Mouse (Mus musculus): Measurements from ENCODE around the gene Ift22. TPM values are rescaled to one million over a fixed set of nuclear protein-coding genes. Genes with fewer than 3 reads are reported as not detected.

Ift22 gene
- polyA plus RNA-seq (2012; rRNA removed): 1.6 and 2.5 TPM in 2 replicates
- 9.9 and 10.5 TPM in 2 replicates for polyA plus RNA-seq (2014; fragmentation: Nextera tagmentation; extraction: Ambion mirVana)

DNA sequence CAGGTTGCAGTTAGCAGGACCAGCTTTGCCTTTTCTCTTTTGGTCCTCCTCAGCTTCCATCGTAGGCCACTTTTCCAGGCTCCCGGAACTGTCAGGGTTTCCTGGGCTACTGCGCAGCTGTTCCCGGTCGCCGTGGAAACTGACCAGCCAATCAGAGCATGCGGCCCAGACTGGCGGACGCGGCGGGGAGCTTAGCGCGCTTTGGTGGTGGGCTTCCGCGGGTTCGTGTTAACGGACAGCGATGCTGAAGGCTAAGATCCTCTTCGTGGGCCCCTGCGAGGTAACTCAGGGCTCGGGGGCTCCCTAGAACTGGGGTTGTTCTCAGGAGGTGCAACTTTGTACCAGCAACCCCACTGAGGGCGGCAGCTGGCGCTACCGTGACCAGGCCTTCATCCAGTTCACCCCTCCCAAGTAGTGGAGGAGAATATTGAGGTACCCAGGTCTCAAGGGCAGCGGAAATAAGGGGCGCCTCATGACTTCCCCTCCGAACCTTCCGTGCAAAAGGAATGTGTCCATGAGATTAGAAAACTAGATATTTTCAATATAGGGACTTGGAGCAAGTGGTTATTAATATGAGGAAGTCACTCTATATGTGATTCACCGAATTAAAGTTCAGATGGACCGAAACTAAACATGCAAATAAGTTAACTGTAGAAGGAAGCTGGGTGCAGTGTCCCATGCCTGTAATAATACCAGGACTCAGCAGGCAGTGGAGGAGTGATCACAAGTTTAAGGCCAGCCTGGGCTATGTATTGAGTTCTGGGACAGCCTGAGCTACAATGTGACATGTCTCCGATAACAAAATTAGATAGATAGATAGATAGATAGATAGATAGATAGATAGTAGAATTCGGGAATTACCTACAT lies at the start of gene Ift22:
TSS of gene Ift22 (plus strand) at position 160 of the 867 bp plus-strand sequence.
- H3K36me3 ChIP-seq (replicated peaks; ENCODE audit: control insufficient read depth, insufficient read depth, low read depth): no peaks in the 10 kb centered on the region
- H3K27ac ChIP-seq: no peak within 1 kb of the TSS
- ATAC-seq (ENCODE audit: insufficient read depth) (peak; percentile 67; the same call in 1 of the 2 replicates), DNase-seq (ENCODE audit: low read depth in 3 of 3, low spot score in 3 of 3) (peak; percentile 46 to 57 (median 54))
- WGBS (ENCODE audit: insufficient replicate concordance): 7% methylated on average over 32 of the region's 32 CpGs
- TF ChIP-seq EP300 (IDR thresholded peaks at IDR 0.05; ENCODE audit: low read depth) (no peak), CTCF (IDR thresholded peaks at IDR 0.05; ENCODE audit: low read depth) (no peak)
- H3K9me3 ChIP-seq (ENCODE audit: control insufficient read depth, low read length): no peaks in the 10 kb centered on the region
- H3K4me2 ChIP-seq (ENCODE audit: low read depth): peak within 1 kb of the TSS; percentile 67
- no peaks in the 10 kb centered on the region for H3K27me3 ChIP-seq (ENCODE audit: control insufficient read depth, insufficient read depth, low read length)
- peak within 1 kb of the TSS; percentile 16; the same call in 1 of the 2 replicates for H3K9ac ChIP-seq (replicated peaks)
- H3K4me1 ChIP-seq (replicated peaks; ENCODE audit: control insufficient read depth in 2 of 2, insufficient read depth in 2 of 2, low read length in 1 of 2): peaks cover 0 to 5% of the 10 kb centered on the region in 2 experiments; a peak in 1 of 4 replicates
- H3K4me3 ChIP-seq (ENCODE audit: insufficient read depth in 1 of 2, low read depth in 2 of 2, low read length in 2 of 2): peak within 1 kb of the TSS; percentile 60 to 62

DNA sequence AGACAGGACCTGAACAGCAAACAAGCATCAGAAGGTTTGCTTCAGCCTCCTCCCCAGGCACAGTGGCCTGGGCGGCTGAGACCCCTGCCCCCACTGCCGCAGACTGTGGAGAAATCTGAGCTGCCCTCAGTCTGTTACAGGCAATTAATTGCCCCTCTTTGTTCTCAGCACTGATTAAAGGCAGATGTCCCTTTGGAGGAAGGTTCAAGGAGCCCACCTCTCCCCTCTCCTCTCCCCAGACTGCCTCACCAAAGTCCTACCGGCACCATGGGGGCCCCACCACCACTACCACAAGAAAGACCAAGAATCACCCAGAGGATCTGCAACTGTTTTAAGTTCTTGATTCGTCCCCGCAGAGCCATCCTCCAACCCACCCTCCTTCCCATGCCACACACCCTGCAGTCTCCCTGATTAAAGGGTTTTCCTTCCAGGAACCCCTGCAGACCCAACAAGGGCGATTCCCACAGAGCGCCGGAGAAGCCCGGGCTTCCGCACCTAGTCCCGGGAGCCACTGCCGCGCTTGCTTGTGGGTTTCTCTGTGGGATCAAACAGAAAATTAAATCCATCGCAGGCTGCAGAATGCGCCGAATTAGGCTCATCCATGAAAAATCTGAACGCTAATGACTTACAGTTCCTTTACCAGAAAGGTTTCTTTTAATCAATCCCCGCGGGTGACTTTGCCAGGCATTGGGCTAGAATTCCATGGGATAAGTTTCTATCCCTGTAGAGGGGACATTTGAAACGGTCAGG lies 46.6 kb upstream of the Ift22 start:
- Histone ChIP-seq H3K27me3 (ENCODE audit: control insufficient read depth, insufficient read depth, low read length) (no peaks in the 10 kb centered on the region), H3K9ac (replicated peaks) (no peak overlapping the region), H3K4me2 (ENCODE audit: low read depth) (no peak overlapping the region), H3K4me1 (replicated peaks; ENCODE audit: control insufficient read depth in 2 of 2, insufficient read depth in 2 of 2, low read length in 1 of 2) (peaks cover 0 to 7% of the 10 kb centered on the region in 2 experiments; a peak in 2 of 4 replicates), H3K4me3 (ENCODE audit: insufficient read depth in 1 of 2, low read depth in 2 of 2, low read length in 2 of 2) (no peak overlapping the region), H3K27ac (no peak overlapping the region), H3K36me3 (replicated peaks; ENCODE audit: control insufficient read depth, insufficient read depth, low read depth) (no peaks in the 10 kb centered on the region), H3K9me3 (ENCODE audit: control insufficient read depth, low read length) (no peaks in the 10 kb centered on the region)
- ATAC-seq (ENCODE audit: insufficient read depth): no peak
- 35% methylated on average over 20 of the region's 20 CpGs for WGBS (ENCODE audit: insufficient replicate concordance)
- TF ChIP-seq CTCF (IDR thresholded peaks at IDR 0.05; ENCODE audit: low read depth) (no peak), EP300 (IDR thresholded peaks at IDR 0.05; ENCODE audit: low read depth) (no peak)
- DNase-seq (ENCODE audit: low read depth in 3 of 3, low spot score in 3 of 3): no peak

DNA sequence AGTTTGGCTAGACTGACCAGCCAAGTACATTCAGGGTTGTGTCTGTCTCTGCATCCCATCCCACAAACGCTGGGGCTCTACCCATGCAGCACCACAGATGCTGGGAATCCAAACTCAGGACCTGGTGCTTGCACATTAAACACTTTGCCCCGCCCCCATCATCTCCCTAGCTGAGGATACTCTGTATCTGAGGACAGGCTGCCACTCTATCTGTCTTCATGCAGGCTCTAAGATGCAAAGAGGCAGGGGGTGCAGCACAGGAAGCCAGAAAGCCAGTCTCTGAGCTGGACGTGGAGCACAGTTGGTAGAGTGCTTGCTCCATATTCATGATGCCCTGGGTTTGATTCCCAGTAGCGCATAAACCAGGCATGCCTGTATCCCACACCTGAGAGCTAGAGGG lies 45.1 kb upstream of the Ift22 start:
- 38% methylated on average over 4 of the region's 4 CpGs for WGBS (ENCODE audit: insufficient replicate concordance)
- no peak overlapping the region for H3K27ac ChIP-seq
- no peak overlapping the region for H3K9ac ChIP-seq (replicated peaks)
- H3K4me1 ChIP-seq (replicated peaks; ENCODE audit: control insufficient read depth in 2 of 2, insufficient read depth in 2 of 2, low read length in 1 of 2): peaks cover 0 to 7% of the 10 kb centered on the region in 2 experiments; a peak in 2 of 4 replicates
- H3K27me3 ChIP-seq (ENCODE audit: control insufficient read depth, insufficient read depth, low read length): no peaks in the 10 kb centered on the region
- DNase-seq (ENCODE audit: low read depth in 3 of 3, low spot score in 3 of 3): no peak
- no peaks in the 10 kb centered on the region for H3K36me3 ChIP-seq (replicated peaks; ENCODE audit: control insufficient read depth, insufficient read depth, low read depth)
- no peak for ATAC-seq (ENCODE audit: insufficient read depth)
- H3K9me3 ChIP-seq (ENCODE audit: control insufficient read depth, low read length): no peaks in the 10 kb centered on the region
- TF ChIP-seq EP300 (IDR thresholded peaks at IDR 0.05; ENCODE audit: low read depth) (no peak), CTCF (IDR thresholded peaks at IDR 0.05; ENCODE audit: low read depth) (no peak)
- no peak overlapping the region for H3K4me3 ChIP-seq (ENCODE audit: insufficient read depth in 1 of 2, low read depth in 2 of 2, low read length in 2 of 2)
- H3K4me2 ChIP-seq (ENCODE audit: low read depth): no peak overlapping the region

DNA sequence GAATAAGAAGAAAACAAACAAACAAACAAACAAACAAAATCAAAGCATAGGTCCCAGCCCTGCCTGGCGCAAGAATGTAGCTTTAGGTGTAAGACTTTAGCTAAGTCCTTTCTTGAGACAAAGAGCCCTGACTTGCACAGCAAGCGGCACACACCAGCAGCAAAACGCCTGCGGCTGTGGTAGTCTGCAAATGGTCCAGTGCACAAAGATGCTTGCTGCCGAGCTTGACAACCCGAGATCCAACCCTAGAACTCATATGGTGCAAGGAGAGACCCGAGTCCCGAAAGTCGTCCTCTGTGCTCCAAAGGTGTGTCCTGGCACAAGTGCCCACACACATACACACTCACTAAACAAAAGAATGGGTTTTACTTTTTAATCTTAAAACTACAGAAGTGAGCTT lies 44.7 kb upstream of the Ift22 start:
- H3K27ac ChIP-seq: no peak overlapping the region
- DNase-seq (ENCODE audit: low read depth in 3 of 3, low spot score in 3 of 3): no peak

More for the DNA sequence above, 44.7 kb upstream of the Ift22 start:
- WGBS (ENCODE audit: insufficient replicate concordance): 50% methylated on average over 9 of the region's 9 CpGs
- Histone ChIP-seq H3K27me3 (ENCODE audit: control insufficient read depth, insufficient read depth, low read length) (no peaks in the 10 kb centered on the region), H3K4me2 (ENCODE audit: low read depth) (no peak overlapping the region), H3K4me1 (replicated peaks; ENCODE audit: control insufficient read depth in 2 of 2, insufficient read depth in 2 of 2, low read length in 1 of 2) (peaks cover 0 to 7% of the 10 kb centered on the region in 2 experiments; a peak in 2 of 4 replicates), H3K9ac (replicated peaks) (no peak overlapping the region), H3K36me3 (replicated peaks; ENCODE audit: control insufficient read depth, insufficient read depth, low read depth) (no peaks in the 10 kb centered on the region), H3K4me3 (ENCODE audit: insufficient read depth in 1 of 2, low read depth in 2 of 2, low read length in 2 of 2) (no peak overlapping the region), H3K9me3 (ENCODE audit: control insufficient read depth, low read length) (no peaks in the 10 kb centered on the region)
- ATAC-seq (ENCODE audit: insufficient read depth): no peak
- TF ChIP-seq CTCF (IDR thresholded peaks at IDR 0.05; ENCODE audit: low read depth) (no peak), EP300 (IDR thresholded peaks at IDR 0.05; ENCODE audit: low read depth) (no peak)

Data from liver, embryonic 14.5 days (tissue).